Mouse (Mus musculus): ENCODE data around the gene Ppp2r5e.

Gene Ppp2r5e

DNA sequence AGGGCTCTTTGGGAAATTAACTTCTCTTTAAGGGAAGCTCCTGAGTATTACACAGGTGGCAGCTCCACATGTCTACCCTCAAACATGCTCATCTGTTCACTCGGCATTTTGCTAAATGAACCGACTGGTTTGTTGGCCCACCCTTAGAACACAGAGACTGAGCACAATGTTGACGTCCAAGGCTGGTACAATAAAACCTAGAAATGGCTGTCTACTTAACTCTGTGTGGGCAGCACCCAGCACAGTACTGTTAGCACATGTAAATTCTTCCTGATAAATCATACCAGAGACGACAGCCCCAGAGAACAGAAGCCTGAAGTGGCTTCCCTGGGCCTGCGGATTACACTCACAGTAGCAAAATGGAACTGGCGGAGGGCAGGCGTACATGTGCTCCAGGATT lies 59.5 kb downstream of the Ppp2r5e start:
- no peak for DNase-seq

DNA sequence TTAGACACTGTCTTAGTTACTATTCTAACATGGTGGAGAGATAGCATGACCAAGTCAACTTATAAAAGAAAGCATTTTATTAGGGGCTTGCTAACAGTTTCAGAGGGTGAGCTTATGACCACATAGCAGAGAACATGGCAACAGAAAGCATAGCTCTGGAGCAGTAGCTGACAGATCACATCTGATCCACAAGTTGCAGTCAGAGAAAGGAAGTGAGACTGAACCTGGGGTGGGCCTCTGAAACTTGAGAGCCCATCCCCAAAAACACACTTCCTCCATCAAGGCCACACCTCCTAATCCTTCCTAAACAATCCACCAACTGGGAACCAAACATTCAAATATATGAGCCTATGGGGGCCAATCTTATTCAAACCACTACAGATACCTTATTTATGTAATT lies 62.9 kb downstream of the Ppp2r5e start:
- no peak for DNase-seq

DNA sequence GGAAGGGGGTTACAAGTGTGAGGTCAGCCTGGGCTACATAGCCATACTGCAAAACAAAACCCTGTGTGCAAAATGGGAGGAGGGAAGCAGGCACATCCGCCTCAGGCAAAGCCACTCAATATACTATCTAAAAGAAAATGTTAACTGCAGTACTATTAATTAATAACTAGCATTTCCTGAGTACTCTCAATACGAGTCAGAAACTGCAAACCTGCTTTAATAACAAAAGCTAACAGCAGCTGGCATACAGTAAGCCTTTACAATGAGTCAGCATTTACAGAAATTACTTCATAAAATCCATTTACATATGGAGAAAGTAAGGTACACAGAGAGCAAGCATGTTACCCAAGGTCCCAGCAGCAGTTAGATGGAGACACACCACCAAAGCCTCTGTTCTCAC lies 64.2 kb downstream of the Ppp2r5e start:
- peak; percentile 31 to 40 for DNase-seq

DNA sequence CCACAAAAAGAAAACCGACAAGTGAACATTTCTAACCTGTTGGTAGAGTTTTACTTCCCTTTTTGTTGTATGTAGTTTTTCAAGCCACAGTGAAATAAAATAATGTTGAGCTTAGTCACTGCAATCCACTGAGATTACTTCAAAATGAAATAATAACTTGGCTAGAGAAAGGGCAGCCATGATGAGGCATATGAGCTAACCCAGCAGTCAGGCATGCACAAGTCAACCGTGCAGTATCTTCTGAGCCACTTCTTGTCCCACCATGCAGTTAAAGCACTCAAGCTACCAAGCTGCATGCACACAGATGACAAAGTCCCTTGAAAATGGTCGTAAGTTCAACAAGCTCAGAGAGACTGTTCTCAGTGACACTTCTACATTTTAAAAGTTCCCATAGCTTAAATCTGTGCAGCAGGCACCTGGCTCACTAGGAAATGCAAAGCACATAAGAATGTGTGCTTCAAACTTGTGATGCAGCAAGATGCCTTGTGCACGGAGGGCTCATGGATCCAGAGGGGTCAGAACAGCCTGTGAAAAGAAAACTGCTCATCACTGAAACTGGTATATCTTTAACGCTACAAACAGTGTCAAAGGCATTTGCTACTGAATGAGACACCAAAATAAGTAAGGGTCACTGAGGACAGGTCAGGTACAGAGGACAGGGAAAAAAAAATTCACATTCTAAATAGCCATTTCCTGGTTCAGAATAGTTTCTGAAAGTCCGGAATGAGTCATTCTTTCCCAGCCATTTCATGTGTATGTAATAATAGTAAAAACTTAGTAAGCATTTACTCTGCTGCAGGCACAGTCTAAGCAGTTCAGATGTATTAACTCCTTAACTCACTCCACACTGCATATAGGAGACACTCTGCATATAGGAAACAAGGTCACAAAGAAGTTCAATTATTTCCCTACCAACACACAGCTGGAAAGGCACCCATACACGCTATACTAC lies 66.9 kb downstream of the Ppp2r5e start:
- DNase-seq: peak in 1 of 2 experiments; percentile 27

DNA sequence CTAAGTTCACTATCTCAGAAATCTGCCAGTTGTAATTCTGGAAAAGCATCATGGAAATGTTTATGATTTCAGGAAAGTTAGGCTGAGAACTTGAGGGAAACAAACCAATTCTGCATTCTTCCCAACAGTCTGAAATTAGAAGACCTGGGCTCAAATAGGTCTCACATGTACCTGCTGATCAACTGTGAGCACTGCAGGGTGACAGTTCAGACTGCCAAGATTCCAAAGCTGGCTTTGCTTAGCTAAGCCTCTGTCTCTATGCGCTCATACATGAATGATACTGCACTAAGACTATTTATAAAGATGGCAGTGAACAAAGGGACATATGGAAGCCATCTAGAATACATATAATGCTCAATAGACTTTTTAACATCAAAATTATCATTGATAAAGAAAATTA lies 67.7 kb downstream of the Ppp2r5e start:
- DNase-seq: no peak

DNA sequence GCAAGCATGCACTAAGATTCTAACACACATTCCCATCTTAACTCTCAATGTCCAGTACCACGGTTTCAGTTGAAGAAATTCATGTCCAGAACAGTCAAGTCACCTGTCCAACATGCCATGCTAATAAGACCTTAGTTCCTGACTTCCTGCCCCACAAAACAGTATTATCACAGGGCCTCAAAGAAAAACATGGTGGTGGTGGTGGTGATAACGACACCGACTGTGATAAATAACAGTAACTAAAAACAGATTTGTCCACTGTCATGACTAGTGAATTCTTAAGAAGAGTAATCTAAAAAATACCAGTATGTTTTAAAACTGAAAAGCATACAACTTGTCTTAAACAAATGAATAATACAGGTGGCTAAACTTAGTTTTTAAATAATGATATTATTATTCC lies 71.8 kb downstream of the Ppp2r5e start:
- DNase-seq: no peak

DNA sequence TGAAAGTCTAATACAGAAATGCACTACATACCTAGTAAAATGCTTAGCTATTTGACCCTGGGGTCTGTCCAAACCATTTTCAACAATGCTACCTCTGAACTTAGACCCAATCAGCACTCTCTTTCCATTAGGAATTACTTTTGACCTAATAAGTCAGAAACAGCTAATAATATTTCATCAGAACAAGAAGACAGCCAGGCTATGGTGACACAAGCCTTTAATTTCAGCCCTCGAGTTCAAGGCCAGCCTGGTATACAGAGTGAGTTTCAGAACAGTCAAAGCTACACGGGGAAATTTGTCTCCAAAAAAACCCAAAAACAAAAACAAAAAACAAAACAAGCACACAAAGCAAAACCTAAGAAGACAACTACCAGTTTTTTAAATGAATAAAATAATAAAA lies 73.1 kb downstream of the Ppp2r5e start:
- no peak for DNase-seq

DNA sequence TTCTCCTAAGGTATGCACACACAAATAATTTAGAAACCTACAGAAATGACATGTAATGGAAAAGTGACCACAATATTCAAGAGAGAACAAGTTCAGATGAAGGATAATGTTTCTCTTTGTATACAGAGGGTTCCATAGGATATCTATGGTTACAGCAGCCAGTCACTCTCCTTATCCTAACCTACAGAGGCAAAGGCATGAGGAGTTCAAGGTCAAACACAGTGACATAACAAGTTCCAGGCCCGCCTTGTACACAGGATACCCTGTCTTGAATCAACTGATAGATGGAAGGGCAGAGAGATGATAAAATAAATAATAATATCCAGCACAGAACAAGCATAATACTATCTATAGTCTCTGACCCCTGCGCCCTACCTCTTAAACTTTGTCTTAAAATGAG lies 73.7 kb downstream of the Ppp2r5e start:
- no peak for DNase-seq

DNA sequence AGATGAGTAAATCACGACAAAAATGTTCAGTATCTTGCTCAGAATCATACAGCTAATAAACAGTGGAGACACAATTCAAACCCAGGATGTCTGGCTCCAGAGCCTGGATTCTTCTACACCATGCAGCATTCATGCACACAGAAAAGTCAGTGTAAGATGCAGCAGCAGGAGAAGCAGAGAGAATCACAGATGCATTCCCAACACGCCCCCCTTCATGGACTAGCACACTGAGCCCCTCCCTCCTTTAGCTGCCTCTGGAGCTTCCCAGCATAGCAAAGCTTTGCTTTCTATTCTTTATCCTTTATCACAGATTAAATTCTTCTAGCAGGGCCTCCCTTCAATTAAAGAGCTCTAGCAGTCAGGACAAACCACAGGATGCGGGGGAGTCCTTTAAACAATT lies 75.7 kb downstream of the Ppp2r5e start:
- no peak for DNase-seq

DNA sequence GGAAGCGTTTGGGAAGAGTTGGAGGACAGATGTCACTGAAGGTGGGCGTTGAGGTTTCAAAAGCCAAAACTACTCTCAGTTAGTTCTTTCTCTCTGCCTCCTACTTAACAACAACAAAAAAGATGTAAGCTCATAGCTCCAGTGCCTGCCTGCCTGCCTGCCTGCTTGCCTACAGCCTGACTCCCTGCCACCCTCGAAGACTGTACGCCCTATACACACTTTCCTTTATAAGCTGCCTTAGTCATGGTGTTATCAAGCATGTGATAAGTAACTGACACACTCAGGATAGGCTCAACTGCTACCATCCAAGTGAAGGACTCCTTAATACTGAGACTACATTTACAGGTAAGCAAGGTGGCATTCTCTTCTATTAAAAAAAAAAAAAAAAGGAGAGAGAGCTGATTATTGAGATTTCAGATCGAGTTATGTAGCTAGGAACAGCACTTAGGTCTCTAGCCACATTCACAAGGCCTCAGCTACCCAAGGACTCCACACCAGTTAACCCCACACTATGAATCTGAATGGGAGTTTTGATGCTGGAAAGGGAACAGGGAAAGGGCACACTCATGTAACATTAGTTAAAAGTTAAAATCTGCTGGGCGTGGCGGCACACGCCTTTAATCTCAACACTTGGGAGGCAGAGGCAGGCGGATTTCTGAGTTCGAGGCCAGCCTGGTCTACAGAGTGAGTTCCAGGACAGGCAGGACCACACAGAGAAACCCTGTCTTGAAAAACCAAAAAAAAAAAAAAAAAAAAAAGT lies 76.7 kb downstream of the Ppp2r5e start:
- no peak for DNase-seq

DNA sequence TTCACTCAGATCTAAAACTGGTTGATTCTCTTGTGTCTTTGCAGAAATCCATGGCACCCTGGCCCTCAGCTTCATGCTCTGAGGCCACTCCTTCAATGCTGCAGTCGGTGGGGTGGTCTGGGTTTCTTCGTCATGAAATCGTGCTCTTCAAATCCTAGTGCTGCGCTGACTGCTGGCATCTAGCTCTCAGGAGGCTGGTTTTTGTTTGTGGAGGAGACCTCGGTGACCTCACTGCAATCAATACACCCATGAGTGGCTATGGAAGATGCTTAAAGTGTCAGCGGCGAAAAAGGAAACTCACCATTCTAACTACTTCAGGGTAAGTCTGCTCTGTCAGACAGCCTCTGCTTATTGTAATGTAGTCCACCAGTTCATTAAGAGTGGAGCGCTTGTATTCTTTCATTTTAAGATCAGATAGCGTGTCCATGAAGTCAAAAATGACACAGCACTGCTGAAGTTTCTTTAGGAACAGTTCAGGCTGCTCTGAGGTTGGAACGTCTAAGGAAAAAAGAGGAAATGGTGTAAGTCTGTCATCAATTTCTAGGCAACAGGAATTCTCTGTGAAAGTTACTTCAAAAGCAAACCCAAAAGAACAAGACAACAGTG lies 80.6 kb downstream of the Ppp2r5e start:
- no peak for DNase-seq

DNA sequence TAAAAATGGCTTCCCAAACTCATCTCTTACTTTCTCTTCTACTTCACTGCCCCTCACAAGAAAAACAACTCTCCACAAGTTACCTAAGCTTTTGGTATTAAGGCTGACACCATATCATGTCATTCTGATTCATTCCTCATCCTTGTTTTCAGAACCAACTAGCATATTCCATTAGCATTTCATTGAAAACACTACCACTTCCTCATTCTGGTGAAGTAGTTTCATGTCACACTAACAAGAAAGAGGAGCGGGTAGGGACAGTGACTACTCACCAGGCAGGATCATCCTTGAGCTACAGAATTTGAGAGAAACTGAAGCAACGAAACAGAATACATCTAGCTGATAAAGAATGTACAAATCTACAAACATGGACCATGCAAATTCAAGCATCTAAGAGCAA lies 84.5 kb downstream of the Ppp2r5e start:
- no peak for DNase-seq

DNA sequence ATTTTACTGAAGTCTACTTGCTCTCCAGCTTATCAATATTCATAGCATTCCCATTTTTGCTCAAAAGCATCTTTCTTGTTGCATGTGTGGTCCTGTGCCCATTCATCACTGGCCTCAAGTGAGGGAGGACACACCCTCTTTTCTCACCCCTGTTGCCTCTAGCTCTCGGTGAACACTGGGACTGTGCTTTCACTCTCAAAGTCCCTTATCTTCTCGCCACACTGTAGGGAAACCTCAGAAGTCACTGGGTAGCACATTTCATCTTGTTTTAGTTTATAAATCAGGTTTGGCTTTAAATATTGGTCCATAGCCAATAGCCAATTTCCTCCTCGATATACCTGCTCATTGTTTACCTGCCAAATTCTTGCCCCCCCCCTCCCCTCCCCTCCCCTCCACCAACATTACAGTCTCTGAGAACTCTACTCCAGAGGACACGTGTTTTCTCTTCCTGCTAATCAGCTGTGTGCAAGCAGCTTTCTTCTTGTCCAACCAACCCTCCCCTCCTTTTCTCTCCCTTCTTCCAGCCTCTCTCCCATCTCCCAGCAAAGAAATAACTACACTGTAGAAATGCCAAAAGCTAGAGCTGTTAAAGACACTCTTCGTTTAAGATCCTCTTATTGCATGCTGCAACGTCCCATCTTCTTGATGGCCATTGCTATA lies 90.9 kb downstream of the Ppp2r5e start:
- no peak for DNase-seq

DNA sequence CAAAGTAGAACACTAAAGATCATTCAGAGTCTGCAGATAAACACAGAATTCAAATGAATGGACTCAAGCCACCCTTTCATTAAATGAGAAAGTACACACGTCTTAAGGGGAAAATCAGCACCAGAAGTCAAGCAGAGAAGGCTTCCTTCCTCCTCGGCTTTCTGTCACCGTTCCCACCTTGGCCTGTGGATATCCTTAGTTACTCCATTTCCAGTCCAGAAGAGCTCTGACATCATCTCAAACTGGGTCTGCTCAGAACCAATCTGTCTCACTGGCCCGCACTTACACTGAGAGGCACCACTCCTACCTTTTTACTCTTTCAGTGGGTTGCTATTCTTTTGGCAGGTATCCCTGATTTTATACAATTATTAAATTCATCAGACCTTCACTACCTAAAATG lies 93.4 kb downstream of the Ppp2r5e start:
- no peak for DNase-seq

DNA sequence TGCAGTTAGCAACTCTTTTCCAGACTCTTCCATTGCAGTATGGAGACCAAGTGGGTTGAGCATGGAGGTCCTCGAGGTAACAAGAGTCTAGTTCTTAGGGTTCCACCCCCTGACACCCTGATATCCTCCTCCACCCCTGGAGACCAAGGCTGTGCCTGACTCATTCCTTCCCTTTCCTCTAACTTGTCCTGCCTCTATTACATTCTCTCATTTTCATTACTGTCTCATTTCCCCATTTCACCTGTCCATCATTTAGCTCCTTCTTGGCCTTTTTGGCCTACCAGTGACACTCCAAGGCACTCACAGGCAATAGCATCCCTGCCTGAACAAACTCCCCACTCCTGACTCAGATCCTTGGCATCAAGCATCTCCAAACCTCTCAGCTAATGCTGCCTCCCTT lies 98.3 kb downstream of the Ppp2r5e start:
- DNase-seq: no peak

DNA sequence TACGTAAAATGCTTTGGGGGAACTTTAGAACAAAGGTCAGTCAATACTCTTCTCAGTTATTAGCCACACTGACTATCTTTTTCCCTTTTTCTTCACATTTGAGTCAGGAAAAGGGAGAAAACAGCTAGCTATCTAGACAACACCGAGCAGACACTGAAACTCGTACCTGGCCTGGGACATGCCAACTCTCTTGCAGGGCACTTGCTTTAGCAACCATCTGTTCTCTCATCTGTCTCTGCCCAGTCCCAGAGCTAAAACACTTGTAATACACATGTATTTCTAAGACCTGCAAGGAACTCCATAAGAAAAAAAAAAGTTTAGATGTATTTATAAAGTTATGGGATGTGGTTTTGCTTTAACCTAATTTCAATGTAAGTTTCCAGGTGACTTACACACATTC lies 100.4 kb downstream of the Ppp2r5e start:
- no peak for DNase-seq

DNA sequence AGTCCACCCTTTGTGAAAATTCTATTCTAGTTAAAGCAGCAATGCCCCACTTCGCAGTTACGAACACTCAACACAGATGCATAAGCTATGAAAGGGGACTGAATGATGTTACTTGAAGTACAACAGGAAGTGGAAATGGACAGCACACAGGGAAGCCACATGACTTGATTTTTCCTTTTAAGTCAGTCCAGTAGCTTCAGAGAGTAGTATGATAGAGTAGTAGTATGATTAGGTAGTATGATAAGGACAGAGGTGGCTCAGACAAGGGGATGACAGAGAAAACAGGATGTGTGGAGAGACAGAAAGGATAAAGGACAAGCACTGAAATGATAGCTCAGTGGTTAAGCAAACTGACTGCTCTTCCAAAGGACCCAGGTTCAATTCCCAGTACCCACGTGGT lies 101.4 kb downstream of the Ppp2r5e start:
- no peak for DNase-seq

DNA sequence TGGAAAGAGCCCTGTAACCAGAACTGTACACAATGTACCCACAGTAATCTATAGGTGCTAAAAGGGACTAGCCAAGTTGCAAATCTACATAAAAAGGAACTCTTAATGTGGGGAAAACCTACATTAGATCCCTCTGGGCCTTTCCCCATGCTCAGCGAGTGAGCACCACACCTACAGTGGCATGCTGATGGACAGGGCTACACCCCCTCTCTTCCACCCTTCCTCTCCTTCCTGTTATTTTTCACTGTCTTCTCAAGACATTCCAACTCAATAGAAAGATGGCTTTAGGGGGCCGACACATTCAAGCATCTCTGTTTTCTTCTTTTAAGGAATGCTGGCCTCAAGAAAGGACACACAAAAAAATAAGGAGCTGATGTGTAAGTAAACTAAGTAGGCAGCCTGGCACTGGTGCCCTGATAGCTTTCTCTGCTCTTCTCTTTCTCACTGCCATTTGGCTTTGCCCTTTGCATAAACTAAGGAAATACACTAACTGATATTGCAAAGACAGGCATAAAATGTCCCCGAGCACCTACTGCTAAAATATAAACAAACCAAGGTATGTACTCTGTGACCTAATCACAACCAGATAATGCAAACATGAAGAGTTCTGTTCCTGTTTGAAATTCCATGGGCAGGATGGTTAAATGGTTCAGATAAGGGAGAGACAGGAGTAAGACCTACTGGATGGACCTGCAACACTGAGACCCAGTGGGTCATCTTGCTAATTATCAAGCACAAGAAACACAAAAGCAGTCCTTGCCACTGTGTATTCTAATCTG lies 103.3 kb downstream of the Ppp2r5e start:
- DNase-seq: no peak

DNA sequence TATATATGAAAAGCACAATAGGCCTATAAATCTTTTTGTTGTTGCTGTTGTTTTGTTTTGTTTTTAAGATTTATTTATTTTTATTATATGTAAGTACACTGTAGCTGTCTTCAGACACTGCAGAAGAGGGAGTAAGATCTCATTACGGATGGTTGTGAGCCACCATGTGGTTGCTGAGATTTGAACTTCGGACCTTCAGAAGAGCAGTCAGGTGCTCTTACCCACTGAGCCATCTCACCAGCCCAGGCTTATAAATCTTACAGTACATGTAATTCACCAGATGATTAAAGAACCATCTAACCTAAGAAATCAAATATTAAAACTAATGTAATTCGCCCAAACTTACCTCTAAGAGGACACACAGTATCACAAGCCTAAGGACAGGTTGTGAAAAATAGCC lies 103.9 kb downstream of the Ppp2r5e start:
- peak; percentile 49 to 58 for DNase-seq

DNA sequence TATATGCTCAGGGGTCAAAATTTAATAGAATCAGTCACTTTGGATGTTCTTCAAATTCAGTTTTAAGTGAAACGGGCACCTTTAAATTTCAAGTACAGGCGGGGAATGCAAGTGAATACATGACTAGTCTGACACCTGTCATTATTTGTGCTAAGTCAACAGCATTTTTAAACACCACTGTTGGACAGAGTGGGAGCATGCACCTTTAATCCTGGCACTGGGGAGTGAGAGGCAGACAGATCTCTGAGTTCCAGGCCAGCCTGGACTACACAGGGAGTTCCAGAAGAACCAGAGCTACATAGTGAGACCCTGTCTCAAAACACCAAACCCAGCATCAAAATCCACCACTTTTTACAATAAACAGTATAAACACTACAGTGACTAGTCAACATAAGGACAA lies 108.5 kb downstream of the Ppp2r5e start:
- DNase-seq: no peak

DNA sequence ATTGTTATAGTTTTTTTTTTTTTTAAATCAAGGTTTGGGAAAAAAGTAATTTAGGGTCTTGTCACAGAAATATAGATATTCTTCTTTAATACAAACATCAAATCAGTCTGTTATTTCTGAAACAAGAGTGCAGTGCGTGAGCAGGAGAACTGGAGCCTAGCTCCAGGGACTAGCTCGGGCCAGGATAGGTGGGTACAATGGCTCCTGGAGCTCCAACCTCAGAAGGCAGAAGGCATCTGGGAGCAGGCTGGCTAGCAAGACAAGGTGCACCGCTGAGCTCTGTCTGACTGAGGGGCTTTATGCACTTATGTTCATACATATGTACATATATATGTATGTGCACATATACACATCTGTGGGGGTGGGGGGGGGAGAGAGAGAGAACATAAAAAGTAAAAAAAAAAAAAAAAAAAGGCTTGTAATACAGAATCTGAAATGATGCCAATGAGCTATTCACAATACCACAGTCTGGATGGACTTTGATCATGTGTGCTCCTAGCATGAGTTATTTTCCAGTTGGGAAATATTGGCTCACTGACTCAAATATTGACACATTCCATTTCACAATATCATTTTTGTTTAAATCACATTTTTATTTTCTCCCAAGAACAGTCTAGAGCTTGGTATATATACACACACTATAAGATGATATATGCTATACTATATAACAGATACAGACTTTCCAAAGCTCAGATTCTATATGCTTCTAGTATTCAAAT lies 109.3 kb downstream of the Ppp2r5e start:
- no peak for DNase-seq

DNA sequence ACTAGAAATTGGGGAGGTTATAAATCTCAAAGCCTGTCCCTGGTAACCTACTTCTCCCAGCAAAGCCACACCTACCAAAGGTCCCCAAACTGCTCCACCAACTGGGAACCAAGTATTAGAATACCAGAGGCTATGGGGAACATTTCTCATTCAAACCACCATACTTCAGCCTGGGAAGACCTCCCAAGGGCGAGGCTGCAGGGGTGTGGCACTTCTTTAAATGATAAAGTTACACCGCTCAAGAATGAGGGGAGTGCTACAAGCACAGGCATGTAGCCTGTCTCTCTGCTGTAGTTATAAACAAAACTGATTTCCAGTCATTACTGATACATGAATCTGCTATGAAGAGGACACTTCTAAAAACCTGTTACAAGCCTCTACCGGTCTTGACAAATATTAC lies 113.3 kb downstream of the Ppp2r5e start:
- no peak for DNase-seq

All from kidney, adult 8-10 months (tissue).